Mouse (Mus musculus): ENCODE data around the gene Maml1. TPM values are rescaled to one million over a fixed set of nuclear protein-coding genes. Genes with fewer than 3 reads are reported as not detected.
A peak's percentile ranks its signal among the peaks of the same experiment; 100 is the strongest.

The Maml1 gene
- polyA plus RNA-seq, 1 experiment: 9.2 TPM

- peak within 1 kb of the TSS; percentile 100 for H3K27ac ChIP-seq (ENCODE audit: control insufficient read depth, insufficient read depth, low read depth, low read length, poor library complexity)
- H3K4me3 ChIP-seq (replicated peaks; ENCODE audit: control insufficient read depth, low read depth, low read length): peak within 1 kb of the TSS; percentile 92
- under 1% methylated on average over 48 of the region's 48 CpGs for WGBS
- no peak for TF ChIP-seq CTCF (IDR thresholded peaks at IDR 0.05; ENCODE audit: control insufficient read depth, insufficient read depth, low read length)
- TF ChIP-seq POLR2A (IDR thresholded peaks at IDR 0.05; ENCODE audit: borderline replicate concordance, control insufficient read depth, low read depth, low read length): peak; percentile 98
- no peaks in the 10 kb centered on the region for H3K4me1 ChIP-seq (ENCODE audit: control insufficient read depth, insufficient read depth, low read length)
Observed at GRCm38 (mm10) chr11:50210505-50211151, 81.5 kb downstream of the Maml1 start, which contains the start of the genes Sqstm1 and Mgat4b. Gene Sqstm1, minus strand, starts transcription at chr11:50210827. Gene Mgat4b, plus strand, starts transcription at chr11:50210890.

GRCm38 (mm10) chr11:50210101-50210504, 82.0 kb downstream of the Maml1 start:
- Histone ChIP-seq H3K4me3 (replicated peaks; ENCODE audit: control insufficient read depth, low read depth, low read length) (peak overlapping the region; percentile 92), H3K4me1 (ENCODE audit: control insufficient read depth, insufficient read depth, low read length) (no peaks in the 10 kb centered on the region), H3K27ac (ENCODE audit: control insufficient read depth, insufficient read depth, low read depth, low read length, poor library complexity) (peak overlapping the region; percentile 100)
- TF ChIP-seq POLR2A (IDR thresholded peaks at IDR 0.05; ENCODE audit: borderline replicate concordance, control insufficient read depth, low read depth, low read length): peak; percentile 40
- no peak for TF ChIP-seq CTCF (IDR thresholded peaks at IDR 0.05; ENCODE audit: control insufficient read depth, insufficient read depth, low read length)
- under 1% methylated on average over 24 of the region's 24 CpGs for WGBS

DNA sequence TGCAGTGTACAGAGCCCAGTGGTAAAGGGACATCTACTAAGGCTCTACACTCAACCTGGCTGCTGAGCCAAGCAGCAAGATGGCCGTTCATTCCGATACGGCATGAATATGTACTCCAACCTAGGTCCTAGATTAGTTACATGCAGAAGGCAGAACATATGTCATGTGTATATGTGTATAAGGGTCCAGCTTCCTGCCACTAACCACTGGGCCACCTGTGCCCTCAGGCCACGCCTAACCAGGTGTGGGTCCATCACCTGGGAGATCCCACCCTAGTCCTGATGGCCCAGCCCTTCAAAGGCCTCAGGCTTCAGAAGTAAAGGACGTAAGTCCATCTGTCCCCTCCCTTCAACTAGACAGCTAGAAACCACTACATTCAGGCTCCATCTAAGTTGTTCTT, 84.1 kb downstream of the Maml1 start:
- Histone ChIP-seq H3K4me3 (replicated peaks; ENCODE audit: control insufficient read depth, low read depth, low read length) (no peak overlapping the region), H3K27ac (ENCODE audit: control insufficient read depth, insufficient read depth, low read depth, low read length, poor library complexity) (no peak overlapping the region), H3K4me1 (ENCODE audit: control insufficient read depth, insufficient read depth, low read length) (no peaks in the 10 kb centered on the region)
- 93% methylated on average over 5 of the region's 5 CpGs for WGBS
- TF ChIP-seq POLR2A (IDR thresholded peaks at IDR 0.05; ENCODE audit: borderline replicate concordance, control insufficient read depth, low read depth, low read length) (no peak), CTCF (IDR thresholded peaks at IDR 0.05; ENCODE audit: control insufficient read depth, insufficient read depth, low read length) (no peak)

GRCm38 (mm10) chr11:50207344-50207743, 84.8 kb downstream of the Maml1 start:
- peak; percentile 23; the same call in 1 of the 2 replicates for TF ChIP-seq POLR2A (IDR thresholded peaks at IDR 0.05; ENCODE audit: borderline replicate concordance, control insufficient read depth, low read depth, low read length)
- no peak for TF ChIP-seq CTCF (IDR thresholded peaks at IDR 0.05; ENCODE audit: control insufficient read depth, insufficient read depth, low read length)
- H3K27ac ChIP-seq (ENCODE audit: control insufficient read depth, insufficient read depth, low read depth, low read length, poor library complexity): no peak overlapping the region
- H3K4me1 ChIP-seq (ENCODE audit: control insufficient read depth, insufficient read depth, low read length): no peaks in the 10 kb centered on the region
- H3K4me3 ChIP-seq (replicated peaks; ENCODE audit: control insufficient read depth, low read depth, low read length): no peak overlapping the region
- 94% methylated on average over 14 of the region's 14 CpGs for WGBS

GRCm38 (mm10) chr11:50206037-50206436, 86.1 kb downstream of the Maml1 start:
- no peak overlapping the region for H3K27ac ChIP-seq (ENCODE audit: control insufficient read depth, insufficient read depth, low read depth, low read length, poor library complexity)
- no peaks in the 10 kb centered on the region for H3K4me1 ChIP-seq (ENCODE audit: control insufficient read depth, insufficient read depth, low read length)
- no peak overlapping the region for H3K4me3 ChIP-seq (replicated peaks; ENCODE audit: control insufficient read depth, low read depth, low read length)
- 81% methylated on average over 2 of the region's 2 CpGs for WGBS
- TF ChIP-seq CTCF (IDR thresholded peaks at IDR 0.05; ENCODE audit: control insufficient read depth, insufficient read depth, low read length) (no peak), POLR2A (IDR thresholded peaks at IDR 0.05; ENCODE audit: borderline replicate concordance, control insufficient read depth, low read depth, low read length) (no peak)

Other genes starting within 250 kb of the Maml1 start
- 10.5 and 31.4 TPM in 2 replicates for gene Tbc1d9b, start 160.9 kb downstream of the Maml1 start, polyA plus RNA-seq (2011; ENCODE audit: insufficient read depth, insufficient read length, low replicate concordance, missing spikeins)
- gene Mrnip, start 117.9 kb downstream of the Maml1 start, polyA plus RNA-seq (2011; ENCODE audit: insufficient read depth, insufficient read length, low replicate concordance, missing spikeins): 5.2 and 6.2 TPM in 2 replicates
- 172 TPM in 2 replicates for gene Sqstm1, start 81.5 kb downstream of the Maml1 start, polyA plus RNA-seq (2011; ENCODE audit: insufficient read depth, insufficient read length, low replicate concordance, missing spikeins)
- 15.7 and 20.7 TPM in 2 replicates for gene Mgat4b, start 81.4 kb downstream of the Maml1 start, polyA plus RNA-seq (2011; ENCODE audit: insufficient read depth, insufficient read length, low replicate concordance, missing spikeins)
- 3.9 and 6.7 TPM in 2 replicates for gene Ltc4s, start 53.7 kb downstream of the Maml1 start, polyA plus RNA-seq (2011; ENCODE audit: insufficient read depth, insufficient read length, low replicate concordance, missing spikeins)
- 160 and 195 TPM in 2 replicates for gene Canx, start 33.4 kb upstream of the Maml1 start, polyA plus RNA-seq (2011; ENCODE audit: insufficient read depth, insufficient read length, low replicate concordance, missing spikeins)
- gene Cby3, start 62.2 kb upstream of the Maml1 start, polyA plus RNA-seq (2011; ENCODE audit: insufficient read depth, insufficient read length, low replicate concordance, missing spikeins): not detected in 2 replicates
- gene Hnrnph1, start 84.7 kb upstream of the Maml1 start, polyA plus RNA-seq (2011; ENCODE audit: insufficient read depth, insufficient read length, low replicate concordance, missing spikeins): 245 and 271 TPM in 2 replicates
- gene Rufy1, start 138.8 kb upstream of the Maml1 start, polyA plus RNA-seq (2011; ENCODE audit: insufficient read depth, insufficient read length, low replicate concordance, missing spikeins): 7.7 and 12.5 TPM in 2 replicates